Mouse (Mus musculus) G1E (cell line): ENCODE measurements around the gene Rbm26.

Experiments used
- CTCF ChIP-seq: IDR thresholded peaks from 2 replicates; pipeline ENCODE4 v1.5.1; 2012; ENCODE audit warnings: low read depth, low read length, inconsistent platforms, mixed read lengths
- GATA1 ChIP-seq: IDR thresholded peaks from 2 replicates; pipeline ENCODE4 v1.6.1; 2012; ENCODE audit warnings: borderline replicate concordance, low read length, inconsistent platforms, mixed read lengths

- TF ChIP-seq CTCF (no peak), GATA1 (no peak)
Observed at GRCm38 (mm10) chr14:105061230-105061629, 115.9 kb downstream of the Rbm26 start.
